Mouse (Mus musculus): ENCODE measurements around the gene H13. TPM values are rescaled to one million over a fixed set of nuclear protein-coding genes. Genes with fewer than 3 reads are reported as not detected.

Gene H13
- polyA plus RNA-seq (2012; rRNA removed; ENCODE audit: low replicate concordance) = 151 and 249 TPM in 2 replicates

DNA sequence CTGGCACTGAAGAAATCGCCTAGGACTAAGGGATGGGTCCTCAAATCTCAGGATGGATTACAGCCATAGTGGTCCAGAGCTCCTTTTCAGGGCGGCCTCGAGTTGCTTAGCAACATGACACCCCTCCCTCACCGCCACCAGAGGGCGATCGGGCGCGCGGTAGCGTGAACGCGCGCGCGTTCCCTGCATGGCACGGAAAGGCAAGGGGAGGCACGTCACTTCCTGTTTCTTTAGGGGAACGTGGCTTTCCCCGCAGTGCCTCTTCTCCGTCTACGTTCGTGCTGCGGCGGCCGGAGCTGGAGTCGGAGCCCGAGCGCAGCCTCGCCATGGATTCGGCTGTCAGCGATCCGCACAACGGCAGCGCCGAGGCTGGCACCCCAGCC, at the start of gene H13:
Gene H13 (plus strand): TSS at position 206 of the 383 bp plus-strand sequence.

GRCm38 (mm10) chr2:152622953-152623352, 46.3 kb upstream of the H13 start, which contains the start of gene Defb25:
Defb25 (minus strand) TSS chr2:152623053.

GRCm38 (mm10) chr2:152626774-152627591, 42.3 kb upstream of the H13 start, which contains the start of gene Rem1:
Rem1 (plus strand) TSS chr2:152626951.

DNA sequence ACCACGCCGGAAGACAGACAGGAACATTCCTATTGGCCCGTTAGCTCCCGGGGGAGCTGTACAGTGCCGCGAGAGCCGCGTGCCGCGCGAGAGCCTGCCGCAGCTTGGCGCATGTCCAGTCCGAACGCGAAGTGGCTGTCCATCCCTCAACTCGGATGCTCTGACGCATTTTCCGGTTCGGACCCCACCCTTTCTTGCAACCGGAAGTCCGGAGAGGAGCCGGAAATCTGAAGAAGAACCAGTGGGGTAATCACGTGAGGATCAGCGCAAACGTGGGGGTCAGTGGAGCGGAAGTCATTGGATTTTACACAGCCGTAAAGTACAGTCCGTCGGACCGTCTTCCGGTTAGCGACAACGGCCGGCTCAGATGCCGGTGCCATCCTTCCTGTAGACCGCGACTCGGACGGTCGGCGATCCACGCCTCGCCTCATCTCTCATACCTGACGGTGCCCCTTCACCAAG, 17.6 kb downstream of the H13 start, which contains the start of gene Mcts2:
Gene Mcts2 (plus strand): TSS at position 230 of the 462 bp plus-strand sequence.

GRCm38 (mm10) chr2:152736090-152736601, 66.9 kb downstream of the H13 start, which contains the start of gene Id1:
Id1 (plus strand) TSS chr2:152736251.

GRCm38 (mm10) chr2:152753944-152754711, 84.9 kb downstream of the H13 start, which contains the start of gene Cox4i2:
Cox4i2 (plus strand) TSS chr2:152754173.

Other genes starting within 250 kb of the H13 start
- not detected in 2 replicates for gene Defb23, start 204.8 kb upstream of the H13 start, polyA plus RNA-seq (2012; rRNA removed; ENCODE audit: low replicate concordance)
- not detected in 2 replicates for gene Defb20, start 192.4 kb upstream of the H13 start, polyA plus RNA-seq (2012; rRNA removed; ENCODE audit: low replicate concordance)
- gene Defb22, start 179.3 kb upstream of the H13 start, polyA plus RNA-seq (2012; rRNA removed; ENCODE audit: low replicate concordance) = not detected in 2 replicates
- not detected in 2 replicates for gene Defb26, start 157.8 kb upstream of the H13 start, polyA plus RNA-seq (2012; rRNA removed; ENCODE audit: low replicate concordance)
- gene Defb28, start 151.2 kb upstream of the H13 start, polyA plus RNA-seq (2012; rRNA removed; ENCODE audit: low replicate concordance) = not detected in 2 replicates
- not detected in 2 replicates for gene Defb29, start 129.4 kb upstream of the H13 start, polyA plus RNA-seq (2012; rRNA removed; ENCODE audit: low replicate concordance)
- gene Gm17416, start 100.1 kb upstream of the H13 start, polyA plus RNA-seq (2012; rRNA removed; ENCODE audit: low replicate concordance) = not detected in 2 replicates
- gene Defb21, start 96.7 kb upstream of the H13 start, polyA plus RNA-seq (2012; rRNA removed; ENCODE audit: low replicate concordance) = not detected in 2 replicates
- gene Defb19, start 89.1 kb upstream of the H13 start, polyA plus RNA-seq (2012; rRNA removed; ENCODE audit: low replicate concordance) = not detected in 2 replicates
- not detected in 2 replicates for gene Defb45, start 70.1 kb upstream of the H13 start, polyA plus RNA-seq (2012; rRNA removed; ENCODE audit: low replicate concordance)
- gene Defb36, start 65.1 kb upstream of the H13 start, polyA plus RNA-seq (2012; rRNA removed; ENCODE audit: low replicate concordance) = not detected in 2 replicates
- gene Defb25, start 46.4 kb upstream of the H13 start, polyA plus RNA-seq (2012; rRNA removed; ENCODE audit: low replicate concordance) = 1.1 TPM in 1 of 2 replicates, not detected in the other
- 9.5 and 17.9 TPM in 2 replicates for gene Rem1, start 42.5 kb upstream of the H13 start, polyA plus RNA-seq (2012; rRNA removed; ENCODE audit: low replicate concordance)
- 3.1 and 7.1 TPM in 2 replicates for gene Mcts2, start 17.6 kb downstream of the H13 start, polyA plus RNA-seq (2012; rRNA removed; ENCODE audit: low replicate concordance)
- 125 and 230 TPM in 2 replicates for gene Id1, start 66.8 kb downstream of the H13 start, polyA plus RNA-seq (2012; rRNA removed; ENCODE audit: low replicate concordance)
- 5.7 and 6.6 TPM in 2 replicates for gene Cox4i2, start 84.7 kb downstream of the H13 start, polyA plus RNA-seq (2012; rRNA removed; ENCODE audit: low replicate concordance)
- 49.6 and 59.3 TPM in 2 replicates for gene Bcl2l1, start 162.3 kb downstream of the H13 start, polyA plus RNA-seq (2012; rRNA removed; ENCODE audit: low replicate concordance)
- 0.38 and 0.62 TPM in 2 replicates for gene Tpx2, start 178.5 kb downstream of the H13 start, polyA plus RNA-seq (2012; rRNA removed; ENCODE audit: low replicate concordance)
- 0.06 and 68.0 TPM in 2 replicates for gene Mylk2, start 241.9 kb downstream of the H13 start, polyA plus RNA-seq (2012; rRNA removed; ENCODE audit: low replicate concordance)